Mouse (Mus musculus) myocyte (in vitro differentiated cells): ENCODE measurements around the gene Mmgt2. TPM values are rescaled to one million over a fixed set of nuclear protein-coding genes. Genes with fewer than 3 reads are reported as not detected.

Experiments
- H3K27me3 ChIP-seq: one replicate; pipeline ENCODE4 v1.6.1; 2011; ENCODE audit not compliant: control insufficient read depth, insufficient read depth, insufficient read length
- H3K36me3 ChIP-seq: one replicate; pipeline ENCODE4 v1.6.1; 2011; ENCODE audit not compliant: control insufficient read depth, insufficient read depth
- H3K4me2 ChIP-seq: one replicate; pipeline ENCODE4 v1.6.1; 2011; ENCODE audit warnings: low read depth, control low read depth
- H3K4me3 ChIP-seq: one replicate; pipeline ENCODE4 v1.5.1; 2011; ENCODE audit warnings: mild to moderate bottlenecking, control low read depth, moderate library complexity
- H3K79me2 ChIP-seq: one replicate; pipeline ENCODE4 v1.6.1; 2011; ENCODE audit not compliant: control insufficient read depth, insufficient read depth
- H3ac ChIP-seq: one replicate; pipeline ENCODE4 v1.6.1; 2011; ENCODE audit not compliant: control insufficient read depth, insufficient read length
- CEBPB ChIP-seq: IDR thresholded peaks from 2 replicates; pipeline ENCODE4 v1.6.1; 2011; ENCODE audit warnings: mild to moderate bottlenecking, moderate library complexity; ENCODE audit not compliant: poor library complexity, insufficient read depth, severe bottlenecking
- E2F4 ChIP-seq: IDR thresholded peaks from one replicate; pipeline ENCODE4 v1.6.1; 2011; ENCODE audit warnings: mild to moderate bottlenecking, control low read depth, moderate library complexity; ENCODE audit not compliant: insufficient read depth
- MAX ChIP-seq: IDR thresholded peaks from one replicate; pipeline ENCODE4 v1.6.1; 2011; ENCODE audit warnings: low read depth, mild to moderate bottlenecking, control low read depth
- MYOD1 ChIP-seq, 3 experiments: IDR thresholded peaks; one replicate each; pipeline ENCODE4 v1.6.1; 2011; ENCODE audit warnings: control low read depth in 2 of 3, low read depth in 2 of 3, mild to moderate bottlenecking in 2 of 3, moderate library complexity in 1 of 3; ENCODE audit not compliant: insufficient read length in 2 of 3, control insufficient read depth in 1 of 3
- MYOG ChIP-seq, 3 experiments: IDR thresholded peaks; one replicate each; pipeline ENCODE4 v1.6.1; 2011; ENCODE audit warnings: control low read depth in 2 of 3, low read depth in 2 of 3, mild to moderate bottlenecking in 2 of 3; ENCODE audit not compliant: insufficient read length in 2 of 3, control insufficient read depth in 1 of 3, insufficient read depth in 1 of 3
- POLR2A ChIP-seq: IDR thresholded peaks from one replicate; pipeline ENCODE4 v1.6.1; 2011; ENCODE audit warnings: low read depth, mild to moderate bottlenecking, control low read depth, moderate library complexity; ENCODE audit not compliant: insufficient read length
- POLR2AphosphoS2 ChIP-seq: IDR thresholded peaks from one replicate; pipeline ENCODE4 v1.6.1; 2011; ENCODE audit warnings: low read depth, control low read depth; ENCODE audit not compliant: insufficient read length
- REST ChIP-seq: IDR thresholded peaks from one replicate; pipeline ENCODE4 v1.6.1; 2011; ENCODE audit warnings: mild to moderate bottlenecking, control low read depth, moderate library complexity; ENCODE audit not compliant: insufficient read depth, insufficient read length
- SRF ChIP-seq: IDR thresholded peaks from one replicate; pipeline ENCODE4 v1.6.1; 2011; ENCODE audit warnings: low read depth; ENCODE audit not compliant: control insufficient read depth, insufficient read length
- TCF12 ChIP-seq: IDR thresholded peaks from one replicate; pipeline ENCODE4 v1.6.1; 2011; ENCODE audit warnings: mild to moderate bottlenecking, control low read depth; ENCODE audit not compliant: poor library complexity, insufficient read depth, severe bottlenecking
- TCF3 ChIP-seq: IDR thresholded peaks from one replicate; pipeline ENCODE4 v1.6.1; 2011; ENCODE audit warnings: low read depth, control low read depth; ENCODE audit not compliant: insufficient read length
- USF1 ChIP-seq: IDR thresholded peaks from one replicate; pipeline ENCODE4 v1.6.1; 2011; ENCODE audit warnings: low read depth, mild to moderate bottlenecking, control low read depth, moderate library complexity
- polyA plus RNA-seq: library from polyadenylated mRNA; unstranded; fragments of >200 nt; fragmentation: generic; extraction: Trizol; gene quantifications from one replicate; pipeline ENCODE4 v1.2.1, GENCODE M21; 2012; ENCODE audit warnings: missing spikeins

Mmgt2 gene
- polyA plus RNA-seq, 1 experiment, result 29.2 TPM

GRCm38 (mm10) chr11:62631138-62631537 is 17.3 kb upstream of the Mmgt2 start:
- peaks cover 5% of the 10 kb centered on the region for H3K79me2 ChIP-seq
- no peak overlapping the region for H3K4me2 ChIP-seq
- TF ChIP-seq SRF (no peak), TCF3 (no peak), MYOD1 (IDR thresholded peaks at IDR 0.05; ENCODE audit: control insufficient read depth in 1 of 3, insufficient read length in 2 of 3, low read depth in 2 of 3) (no peak), REST (no peak), E2F4 (no peak), POLR2AphosphoS2 (no peak), CEBPB (no peak), USF1 (no peak), MAX (no peak), MYOG (IDR thresholded peaks at IDR 0.05; ENCODE audit: control insufficient read depth in 1 of 3, insufficient read depth in 1 of 3, insufficient read length in 2 of 3, low read depth in 2 of 3) (no peak), TCF12 (no peak), POLR2A (no peak)

GRCm38 (mm10) chr11:62635406-62635805 is 13.1 kb upstream of the Mmgt2 start:
- H3K36me3 ChIP-seq, result peaks cover 4% of the 10 kb centered on the region
- H3K4me3 ChIP-seq, result no peak overlapping the region
- peaks cover 7% of the 10 kb centered on the region for H3K79me2 ChIP-seq
- H3ac ChIP-seq, result no peak overlapping the region
- no peaks in the 10 kb centered on the region for H3K27me3 ChIP-seq
- no peak overlapping the region for H3K4me2 ChIP-seq
- TF ChIP-seq TCF12 (no peak), POLR2AphosphoS2 (no peak), CEBPB (no peak)

More at GRCm38 (mm10) chr11:62631138-62631537, 17.3 kb upstream of the Mmgt2 start:
- Histone ChIP-seq H3K27me3 (no peaks in the 10 kb centered on the region), H3K4me3 (no peak overlapping the region), H3ac (no peak overlapping the region), H3K36me3 (peaks cover 4% of the 10 kb centered on the region)

DNA sequence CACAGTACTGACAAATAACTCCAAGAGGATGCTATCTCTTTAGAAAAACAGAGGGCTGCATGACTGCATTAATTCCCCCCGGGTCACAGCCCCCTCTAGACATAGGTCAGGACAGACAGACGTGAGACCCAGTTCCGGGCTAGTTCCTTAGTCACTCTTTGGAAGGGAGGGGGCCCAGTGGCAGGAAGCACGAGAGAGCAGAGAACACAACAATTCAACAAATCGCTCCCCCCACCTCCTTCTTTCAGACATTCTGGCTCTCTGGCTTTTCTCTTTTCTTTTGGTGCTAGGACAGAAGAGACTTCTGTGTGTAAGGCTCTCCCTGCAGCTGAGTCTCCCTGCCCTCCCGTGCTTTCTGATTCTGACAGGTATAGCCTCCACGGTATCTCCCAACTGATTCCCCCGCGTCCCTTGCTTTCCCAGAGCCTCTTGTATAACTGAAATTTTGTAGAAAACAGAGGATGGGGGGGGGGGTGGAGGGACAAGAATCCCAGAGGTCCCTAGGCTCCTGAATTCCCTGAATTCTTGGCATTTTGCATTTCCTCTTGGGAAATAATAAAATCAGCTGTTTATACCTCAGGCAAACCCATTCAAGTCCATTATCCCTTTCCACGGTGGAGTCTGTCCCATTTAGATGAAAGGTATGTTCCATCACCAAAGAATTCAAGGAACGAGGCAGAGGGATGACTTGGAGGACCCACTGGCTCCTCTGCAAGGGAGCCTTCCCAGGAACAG is 12.2 kb upstream of the Mmgt2 start:
- Histone ChIP-seq H3K4me3 (no peak overlapping the region), H3ac (no peak overlapping the region), H3K27me3 (no peaks in the 10 kb centered on the region), H3K79me2 (peaks cover 7% of the 10 kb centered on the region), H3K4me2 (no peak overlapping the region), H3K36me3 (peaks cover 4% of the 10 kb centered on the region)
- TF ChIP-seq TCF12, result no peak
- TF ChIP-seq MYOG (IDR thresholded peaks at IDR 0.05; ENCODE audit: control insufficient read depth in 1 of 3, insufficient read depth in 1 of 3, insufficient read length in 2 of 3, low read depth in 2 of 3), result no peak

GRCm38 (mm10) chr11:62636840-62637221 is 11.6 kb upstream of the Mmgt2 start:
- peaks cover 4% of the 10 kb centered on the region for H3K36me3 ChIP-seq
- H3K4me3 ChIP-seq, result no peak overlapping the region
- H3K27me3 ChIP-seq, result no peaks in the 10 kb centered on the region
- H3K79me2 ChIP-seq, result peaks cover 7% of the 10 kb centered on the region
- no peak overlapping the region for H3ac ChIP-seq
- peak; percentile 90 for TF ChIP-seq USF1
- no peak for TF ChIP-seq MYOG (IDR thresholded peaks at IDR 0.05; ENCODE audit: control insufficient read depth in 1 of 3, insufficient read depth in 1 of 3, insufficient read length in 2 of 3, low read depth in 2 of 3)
- TF ChIP-seq MYOD1 (IDR thresholded peaks at IDR 0.05; ENCODE audit: control insufficient read depth in 1 of 3, insufficient read length in 2 of 3, low read depth in 2 of 3), result no peak
- TF ChIP-seq SRF, result no peak
- no peak for TF ChIP-seq POLR2A
- peak overlapping the region; percentile 63 for H3K4me2 ChIP-seq

- Histone ChIP-seq H3K4me3 (no peak overlapping the region), H3ac (no peak overlapping the region), H3K36me3 (peaks cover 4% of the 10 kb centered on the region), H3K79me2 (peaks cover 7% of the 10 kb centered on the region), H3K4me2 (peak overlapping the region; percentile 63), H3K27me3 (no peaks in the 10 kb centered on the region)
- peak in 1 of 3 experiments; percentile 13 for TF ChIP-seq MYOD1 (IDR thresholded peaks at IDR 0.05; ENCODE audit: control insufficient read depth in 1 of 3, insufficient read length in 2 of 3, low read depth in 2 of 3)
- no peak for TF ChIP-seq TCF3
- no peak for TF ChIP-seq CEBPB
Observed at GRCm38 (mm10) chr11:62637401-62637800, 11.1 kb upstream of the Mmgt2 start.

DNA sequence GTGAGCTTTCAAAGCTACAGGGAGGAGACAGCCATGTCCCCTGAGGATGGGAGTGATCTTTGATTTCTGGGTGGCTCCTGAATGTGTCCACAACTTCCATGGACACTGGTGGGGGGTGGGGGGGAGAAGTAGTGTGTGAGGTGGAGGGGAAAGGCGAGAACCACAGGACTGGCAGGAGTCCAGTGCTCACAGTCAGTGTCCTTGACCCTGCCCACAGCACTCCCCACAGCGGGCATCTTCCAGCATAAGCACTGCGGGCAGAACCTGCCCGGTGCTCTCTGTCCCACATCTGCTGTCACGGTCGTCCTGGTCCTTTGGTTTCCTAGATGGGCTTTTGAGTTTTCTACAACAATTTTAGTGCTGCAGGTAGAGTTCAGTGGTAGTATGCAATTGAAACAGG is 10.7 kb upstream of the Mmgt2 start:
- Histone ChIP-seq H3K4me3 (no peak overlapping the region), H3K36me3 (peaks cover 4% of the 10 kb centered on the region), H3K79me2 (peaks cover 7% of the 10 kb centered on the region), H3K4me2 (no peak overlapping the region), H3ac (no peak overlapping the region), H3K27me3 (no peaks in the 10 kb centered on the region)
- TF ChIP-seq MYOD1 (IDR thresholded peaks at IDR 0.05; ENCODE audit: control insufficient read depth in 1 of 3, insufficient read length in 2 of 3, low read depth in 2 of 3) (no peak), MYOG (IDR thresholded peaks at IDR 0.05; ENCODE audit: control insufficient read depth in 1 of 3, insufficient read depth in 1 of 3, insufficient read length in 2 of 3, low read depth in 2 of 3) (no peak), TCF12 (no peak), CEBPB (no peak), USF1 (no peak), POLR2AphosphoS2 (no peak), E2F4 (no peak), TCF3 (no peak), SRF (no peak), POLR2A (no peak), MAX (no peak), REST (no peak)
